Mouse (Mus musculus) erythroid progenitor cell, adult 5-6 weeks (primary cell): ENCODE data around the gene Cd300lf. TPM values are rescaled to one million over a fixed set of nuclear protein-coding genes. Genes with fewer than 3 reads are reported as not detected.

Experiments
- ATAC-seq: replicated peaks from 2 replicates; pipeline ENCODE4 v1.8.0; 2016; ENCODE audit warnings: moderate number of reproducible peaks, mild to moderate bottlenecking, moderate TSS enrichment, inconsistent platforms; ENCODE audit not compliant: poor library complexity, low FRiP score, severe bottlenecking
- total RNA-seq, 2 experiments: library from RNA; stranded (forward) in 1 of 2; stranded (reverse) in 1 of 2; fragments of 150-400 nt in 1 of 2; fragments of 186-747, 209-891 nt in 1 of 2; gene quantifications; 2 replicates each; pipeline versions ENCODE4 v1.2.3 to v1.2.4; 2015 to 2017; ENCODE audit warnings: low replicate concordance in 2 of 2

The Cd300lf gene
- total RNA-seq, 2 experiments from 2014 or later, result 1.7 to 10.7 TPM

- peak; percentile 59; the same call in 1 of the 2 replicates for ATAC-seq
Measured at GRCm38 (mm10) chr11:115083376-115084139, 50.2 kb downstream of the Cd300lf start.

GRCm38 (mm10) chr11:115082196-115082595 lies 51.6 kb downstream of the Cd300lf start:
- no peak for ATAC-seq

- ATAC-seq, result no peak
Measured at GRCm38 (mm10) chr11:115081373-115081772, 52.4 kb downstream of the Cd300lf start.

- ATAC-seq, result 0 out of 2 replicates have a peak, but pooled peaks have one; percentile 15
Measured at GRCm38 (mm10) chr11:115080886-115081285, 52.9 kb downstream of the Cd300lf start.

GRCm38 (mm10) chr11:115078680-115079079 lies 55.1 kb downstream of the Cd300lf start:
- ATAC-seq, result no peak

GRCm38 (mm10) chr11:115077436-115077835 lies 56.4 kb downstream of the Cd300lf start:
- ATAC-seq, result no peak

GRCm38 (mm10) chr11:115075859-115076258 lies 57.9 kb downstream of the Cd300lf start:
- ATAC-seq, result no peak

- no peak for ATAC-seq
Measured at GRCm38 (mm10) chr11:115075407-115075806, 58.4 kb downstream of the Cd300lf start.

GRCm38 (mm10) chr11:115073002-115073401 lies 60.8 kb downstream of the Cd300lf start:
- no peak for ATAC-seq

- ATAC-seq, result no peak
Measured at GRCm38 (mm10) chr11:115071631-115072294, 62.0 kb downstream of the Cd300lf start.

- ATAC-seq, result no peak
Measured at GRCm38 (mm10) chr11:115071015-115071551, 62.7 kb downstream of the Cd300lf start.

GRCm38 (mm10) chr11:115066768-115067167 lies 67.0 kb downstream of the Cd300lf start:
- no peak for ATAC-seq

Other genes with a start within 250 kb of the Cd300lf start
- 2.1 and 4.3 TPM in 2 replicates for gene Cd300a, start 244.0 kb downstream of the Cd300lf start, total RNA-seq (2015; ENCODE audit: low replicate concordance)
- gene Cd300a, start 244.0 kb downstream of the Cd300lf start, total RNA-seq (2017; ENCODE audit: low replicate concordance), result 2.9 and 6.0 TPM in 2 replicates
- gene Cd300lb, start 199.6 kb downstream of the Cd300lf start, total RNA-seq (2015; ENCODE audit: low replicate concordance), result 5.0 and 10.1 TPM in 2 replicates
- gene Cd300lb, start 199.6 kb downstream of the Cd300lf start, total RNA-seq (2017; ENCODE audit: low replicate concordance), result 1.8 and 2.3 TPM in 2 replicates
- gene Cd300c, start 164.8 kb downstream of the Cd300lf start, total RNA-seq (2015; ENCODE audit: low replicate concordance), result not detected in 2 replicates
- gene Cd300c, start 164.8 kb downstream of the Cd300lf start, total RNA-seq (2017; ENCODE audit: low replicate concordance), result not detected in 2 replicates
- gene Cd300ld, start 144.1 kb downstream of the Cd300lf start, total RNA-seq (2015; ENCODE audit: low replicate concordance), result 2.9 and 6.8 TPM in 2 replicates
- 3.0 and 4.2 TPM in 2 replicates for gene Cd300ld, start 144.1 kb downstream of the Cd300lf start, total RNA-seq (2017; ENCODE audit: low replicate concordance)
- 8.0 and 12.6 TPM in 2 replicates for gene Cd300c2, start 132.1 kb downstream of the Cd300lf start, total RNA-seq (2015; ENCODE audit: low replicate concordance)
- 2.3 and 8.6 TPM in 2 replicates for gene Cd300c2, start 132.1 kb downstream of the Cd300lf start, total RNA-seq (2017; ENCODE audit: low replicate concordance)
- gene Cd300ld2, start 117.8 kb downstream of the Cd300lf start, total RNA-seq (2015; ENCODE audit: low replicate concordance), result not detected in 2 replicates
- gene Cd300ld2, start 117.8 kb downstream of the Cd300lf start, total RNA-seq (2017; ENCODE audit: low replicate concordance), result not detected in 2 replicates
- not detected in 2 replicates for gene Cd300ld4, start 107.0 kb downstream of the Cd300lf start, total RNA-seq (2015; ENCODE audit: low replicate concordance)
- not detected in 2 replicates for gene Cd300ld4, start 107.0 kb downstream of the Cd300lf start, total RNA-seq (2017; ENCODE audit: low replicate concordance)
- 5.8 and 11.7 TPM in 2 replicates for gene Cd300ld5, start 96.2 kb downstream of the Cd300lf start, total RNA-seq (2015; ENCODE audit: low replicate concordance)
- gene Cd300ld5, start 96.2 kb downstream of the Cd300lf start, total RNA-seq (2017; ENCODE audit: low replicate concordance), result not detected in 2 replicates
- 5.8 and 11.7 TPM in 2 replicates for gene Cd300ld3, start 85.6 kb downstream of the Cd300lf start, total RNA-seq (2015; ENCODE audit: low replicate concordance)
- 4.1 and 5.7 TPM in 2 replicates for gene Cd300ld3, start 85.6 kb downstream of the Cd300lf start, total RNA-seq (2017; ENCODE audit: low replicate concordance)
- gene Cd300e, start 71.8 kb downstream of the Cd300lf start, total RNA-seq (2015; ENCODE audit: low replicate concordance), result 0.36 and 3.8 TPM in 2 replicates
- gene Cd300e, start 71.8 kb downstream of the Cd300lf start, total RNA-seq (2017; ENCODE audit: low replicate concordance), result not detected in 2 replicates
- 1.1 and 10.5 TPM in 2 replicates for gene Rab37, start 42.6 kb downstream of the Cd300lf start, total RNA-seq (2015; ENCODE audit: low replicate concordance)
- 4.0 and 5.8 TPM in 2 replicates for gene Rab37, start 42.6 kb downstream of the Cd300lf start, total RNA-seq (2017; ENCODE audit: low replicate concordance)
- gene Slc9a3r1, start 29.3 kb upstream of the Cd300lf start, total RNA-seq (2015; ENCODE audit: low replicate concordance), result 15.1 and 16.8 TPM in 2 replicates
- 13.1 and 13.7 TPM in 2 replicates for gene Slc9a3r1, start 29.3 kb upstream of the Cd300lf start, total RNA-seq (2017; ENCODE audit: low replicate concordance)
- 5.0 and 6.3 TPM in 2 replicates for gene Tmem104, start 53.5 kb upstream of the Cd300lf start, total RNA-seq (2015; ENCODE audit: low replicate concordance)
- 0.64 and 6.3 TPM in 2 replicates for gene Tmem104, start 53.5 kb upstream of the Cd300lf start, total RNA-seq (2017; ENCODE audit: low replicate concordance)
- 9.2 and 11.2 TPM in 2 replicates for gene Nat9, start 53.9 kb upstream of the Cd300lf start, total RNA-seq (2015; ENCODE audit: low replicate concordance)
- gene Nat9, start 53.9 kb upstream of the Cd300lf start, total RNA-seq (2017; ENCODE audit: low replicate concordance), result 2.3 TPM in 1 of 2 replicates, not detected in the other
- gene Grin2c, start 133.3 kb upstream of the Cd300lf start, total RNA-seq (2015; ENCODE audit: low replicate concordance), result not detected in 2 replicates
- gene Grin2c, start 133.3 kb upstream of the Cd300lf start, total RNA-seq (2017; ENCODE audit: low replicate concordance), result not detected in 2 replicates
- 1.3 and 16.6 TPM in 2 replicates for gene Fdxr, start 143.1 kb upstream of the Cd300lf start, total RNA-seq (2015; ENCODE audit: low replicate concordance)
- gene Fdxr, start 143.1 kb upstream of the Cd300lf start, total RNA-seq (2017; ENCODE audit: low replicate concordance), result 1.4 and 3.2 TPM in 2 replicates
- not detected in 2 replicates for gene Fads6, start 163.7 kb upstream of the Cd300lf start, total RNA-seq (2015; ENCODE audit: low replicate concordance)
- gene Fads6, start 163.7 kb upstream of the Cd300lf start, total RNA-seq (2017; ENCODE audit: low replicate concordance), result 0.45 and 0.64 TPM in 2 replicates
- gene Otop2, start 173.2 kb upstream of the Cd300lf start, total RNA-seq (2015; ENCODE audit: low replicate concordance), result not detected in 2 replicates
- not detected in 2 replicates for gene Otop2, start 173.2 kb upstream of the Cd300lf start, total RNA-seq (2017; ENCODE audit: low replicate concordance)
- gene Ush1g, start 188.0 kb upstream of the Cd300lf start, total RNA-seq (2015; ENCODE audit: low replicate concordance), result not detected in 2 replicates
- gene Ush1g, start 188.0 kb upstream of the Cd300lf start, total RNA-seq (2017; ENCODE audit: low replicate concordance), result not detected in 2 replicates
- not detected in 2 replicates for gene Otop3, start 200.7 kb upstream of the Cd300lf start, total RNA-seq (2015; ENCODE audit: low replicate concordance)
- gene Otop3, start 200.7 kb upstream of the Cd300lf start, total RNA-seq (2017; ENCODE audit: low replicate concordance), result not detected in 2 replicates
- not detected in 2 replicates for gene Hid1, start 233.8 kb upstream of the Cd300lf start, total RNA-seq (2015; ENCODE audit: low replicate concordance)
- not detected in 2 replicates for gene Hid1, start 233.8 kb upstream of the Cd300lf start, total RNA-seq (2017; ENCODE audit: low replicate concordance)
- gene Cdr2l, start 247.9 kb upstream of the Cd300lf start, total RNA-seq (2015; ENCODE audit: low replicate concordance), result not detected in 2 replicates
- not detected in 2 replicates for gene Cdr2l, start 247.9 kb upstream of the Cd300lf start, total RNA-seq (2017; ENCODE audit: low replicate concordance)